Mouse (Mus musculus) hindbrain, embryonic 14.5 days (tissue): Measurements from ENCODE around the gene Slc7a11. TPM values are rescaled to one million over a fixed set of nuclear protein-coding genes. Genes with fewer than 3 reads are reported as not detected.

Experiments
- ATAC-seq: fragments of 200-750 bp; cut with Nextera tagmentation; 2 replicates; pipeline ENCODE4 v1.8.0; 2017; ENCODE audit warnings: moderate number of reproducible peaks, mild to moderate bottlenecking, moderate TSS enrichment, moderate library complexity; ENCODE audit not compliant: low FRiP score
- DNase-seq: peaks from one replicate; pipeline ENCODE4 v3.0.0-alpha.2; 2015; ENCODE audit warnings: low spot score
- H3K27ac ChIP-seq: fragments of 300-500 bp; sonication (generic); 2 replicates; pipeline ENCODE4 v1.5.1; 2014; ENCODE audit warnings: mild to moderate bottlenecking, moderate library complexity
- H3K27me3 ChIP-seq: fragments of 300-500 bp; sonication (generic); 2 replicates; pipeline ENCODE4 v1.6.1; 2014; ENCODE audit warnings: mild to moderate bottlenecking, low read length, mixed read lengths; ENCODE audit not compliant: control insufficient read depth, insufficient read depth
- H3K36me3 ChIP-seq: fragments of 300-500 bp; sonication (generic); replicated peaks from 2 replicates; pipeline ENCODE4 v1.6.1; 2014; ENCODE audit not compliant: control insufficient read depth, insufficient read depth
- H3K4me1 ChIP-seq: fragments of 300-500 bp; sonication (generic); replicated peaks from 2 replicates; pipeline ENCODE4 v1.6.1; 2014; ENCODE audit warnings: antibody characterized with exemption, low read length, mixed read lengths; ENCODE audit not compliant: control insufficient read depth, insufficient read depth
- H3K4me2 ChIP-seq: fragments of 300-500 bp; sonication (generic); replicated peaks from 2 replicates; pipeline ENCODE4 v1.6.1; 2014; ENCODE audit warnings: mild to moderate bottlenecking, moderate library complexity
- H3K4me3 ChIP-seq: fragments of 300-500 bp; sonication (generic); replicated peaks from 2 replicates; pipeline ENCODE4 v1.5.1; 2014; ENCODE audit warnings: mild to moderate bottlenecking, low read length
- H3K9ac ChIP-seq: fragments of 300-500 bp; sonication (generic); 2 replicates; pipeline ENCODE4 v1.6.1; 2014
- H3K9me3 ChIP-seq: fragments of 300-500 bp; sonication (generic); 2 replicates; pipeline ENCODE4 v1.6.1; 2016; ENCODE audit warnings: low read length; ENCODE audit not compliant: control insufficient read depth
- WGBS: fragments of 180-500 bp; shearing (Covaris S2); extraction: QIAGEN DNeasy Blood & Tissue Kit; methylation state at CpG from one replicate; pipeline ENCODE4 v1.1.7; 2014; 5-methylcytosine and 5-hydroxymethylcytosine counted together
- polyA plus RNA-seq: library from polyadenylated mRNA; unstranded; fragments of >200 nt; fragmentation: Nextera tagmentation; extraction: Ambion mirVana; gene quantifications from 2 replicates; pipeline ENCODE4 v1.2.1, GENCODE M21; 2014

Gene Slc7a11
- polyA plus RNA-seq, 1 experiment from 2014 or later, result 6.3 TPM

GRCm38 (mm10) chr3:49854277-49854676 lies 589.1 kb downstream of the Slc7a11 start:
- no peaks in the 10 kb centered on the region for H3K4me1 ChIP-seq
- no peaks in the 10 kb centered on the region for H3K36me3 ChIP-seq
- whole genome bisulfite sequencing, result 70% methylated on average over 2 of the region's 2 CpGs
- H3K27ac ChIP-seq, result no peak overlapping the region
- no peak overlapping the region for H3K9ac ChIP-seq
- no peaks in the 10 kb centered on the region for H3K9me3 ChIP-seq
- H3K27me3 ChIP-seq, result no peaks in the 10 kb centered on the region
- H3K4me3 ChIP-seq, result no peak overlapping the region
- no peak for ATAC-seq
- no peak overlapping the region for H3K4me2 ChIP-seq
- DNase-seq, result no peak

DNA sequence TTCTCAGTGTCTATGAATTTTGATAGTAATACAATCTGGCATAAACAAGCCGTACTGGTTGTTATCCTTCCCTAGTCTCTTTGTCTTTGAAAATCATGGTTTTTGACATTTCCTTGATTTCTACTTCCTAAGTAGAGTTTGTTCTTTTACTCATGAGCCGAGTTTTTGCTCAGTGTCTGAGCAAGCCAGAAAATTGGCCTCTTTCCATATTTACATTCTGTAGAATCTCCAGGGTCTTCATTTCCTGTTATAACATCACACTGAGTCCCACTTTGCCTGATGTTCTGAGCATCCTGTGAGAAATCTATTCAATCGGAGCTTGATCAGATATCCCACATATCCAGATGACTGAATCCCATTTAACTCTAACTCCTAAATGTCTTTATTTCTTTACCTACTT lies 600.4 kb downstream of the Slc7a11 start:
- H3K9me3 ChIP-seq, result no peaks in the 10 kb centered on the region
- H3K4me1 ChIP-seq, result no peaks in the 10 kb centered on the region; the same call in 1 of the 2 replicates
- ATAC-seq (no peak), DNase-seq (no peak)
- WGBS, result 74% methylated on average over 3 of the region's 3 CpGs
- H3K9ac ChIP-seq, result no peak overlapping the region
- H3K36me3 ChIP-seq, result no peaks in the 10 kb centered on the region
- no peak overlapping the region for H3K4me2 ChIP-seq
- no peak overlapping the region for H3K4me3 ChIP-seq
- H3K27me3 ChIP-seq, result no peaks in the 10 kb centered on the region
- H3K27ac ChIP-seq, result no peak overlapping the region
